Comparison of ENCODE assay signal across 8 mouse cellular contexts in the genomic region with DNA sequence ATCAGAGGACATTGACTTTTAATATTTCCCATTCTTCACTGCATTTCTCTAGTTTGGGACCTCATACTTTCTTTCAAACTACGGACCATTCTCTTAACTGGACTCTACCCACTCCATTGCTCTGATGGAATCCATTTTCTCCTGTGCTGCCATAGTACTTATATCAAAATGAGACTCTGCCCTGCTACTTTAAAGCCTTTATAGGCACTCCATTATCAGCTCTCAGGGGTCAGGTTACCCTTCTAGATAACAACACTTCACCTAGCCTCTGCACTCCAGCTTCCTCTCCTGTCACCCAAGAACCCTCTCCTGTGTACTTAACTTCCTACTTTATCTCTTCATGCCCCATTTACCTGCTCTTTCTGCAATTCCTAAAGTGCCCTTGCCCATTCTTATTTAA. TPM values are rescaled to one million over a fixed set of nuclear protein-coding genes. Genes with fewer than 3 reads are reported as not detected.
A peak's percentile ranks its signal among the peaks of the same experiment; 100 is the strongest.
DNase-seq lines count a peak whose midpoint lies in the region; ATAC-seq lines count a peak whose summit lies in the region.

No protein-coding gene starts in this region.

- H3K36me3 ChIP-seq in heart, embryonic 16.5 days (ENCODE audit: control insufficient read depth, insufficient read depth) = no peaks in the 10 kb centered on the region
- H3K36me3 ChIP-seq in hindbrain, embryonic 15.5 days = no peaks in the 10 kb centered on the region
- no peaks in the 10 kb centered on the region for H3K36me3 ChIP-seq in midbrain, embryonic 13.5 days

- intact Hi-C loops in heart, postnatal 25 days (cut with DNase I) = no loop called here
- intact Hi-C loops in gastrocnemius, postnatal 36 days (cut with DNase I) = no loop called here

- no peak for DNase-seq in heart, postnatal 25 days (ENCODE audit: low spot score)
- no peak for DNase-seq in gastrocnemius, postnatal 36 days
- no peak for DNase-seq in layer of hippocampus, postnatal 36 days

- peak overlapping the region; percentile 76 for H3K4me3 ChIP-seq in heart, embryonic 16.5 days (ENCODE audit: low read length)
- peak overlapping the region; percentile 30 for H3K4me3 ChIP-seq in brown adipose tissue, adult 24 weeks (ENCODE audit: insufficient read depth, low read depth, low read length)
- H3K4me3 ChIP-seq in hindbrain, embryonic 15.5 days = peak overlapping the region; percentile 60
- H3K4me3 ChIP-seq in midbrain, embryonic 13.5 days (replicated peaks) = peak overlapping the region; percentile 57

- no peaks in the 10 kb centered on the region for H3K4me1 ChIP-seq in heart, embryonic 16.5 days (ENCODE audit: control insufficient read depth, insufficient read depth, low read length)
- no peaks in the 10 kb centered on the region for H3K4me1 ChIP-seq in brown adipose tissue, adult 24 weeks (ENCODE audit: control insufficient read depth, insufficient read depth, insufficient read length, low read length)
- no peaks in the 10 kb centered on the region for H3K4me1 ChIP-seq in hindbrain, embryonic 15.5 days (replicated peaks)
- no peaks in the 10 kb centered on the region; the same call in 1 of the 2 replicates for H3K4me1 ChIP-seq in midbrain, embryonic 13.5 days (replicated peaks)

- 33% methylated on average over 1 of the region's 1 CpGs for WGBS in heart, embryonic 16.5 days
- 48% methylated on average over 1 of the region's 1 CpGs for WGBS in hindbrain, embryonic 15.5 days
- 62% methylated on average over 1 of the region's 1 CpGs for WGBS in midbrain, embryonic 13.5 days

- H3K9me3 ChIP-seq in heart, embryonic 16.5 days (replicated peaks; ENCODE audit: control insufficient read depth, low read length) = no peaks in the 10 kb centered on the region
- no peaks in the 10 kb centered on the region for H3K9me3 ChIP-seq in hindbrain, embryonic 15.5 days
- no peaks in the 10 kb centered on the region for H3K9me3 ChIP-seq in midbrain, embryonic 13.5 days

- no peak for ATAC-seq in heart, embryonic 16.5 days (replicated peaks; ENCODE audit: extremely low read depth, insufficient read depth, low FRiP score)
- ATAC-seq in hindbrain, embryonic 15.5 days (ENCODE audit: low FRiP score, low read depth) = no peak
- no peak for ATAC-seq in midbrain, embryonic 13.5 days
- no peak for ATAC-seq in inflammation-experienced regulatory T-cells, adult 6 months

- H3K27ac ChIP-seq in heart, embryonic 16.5 days (ENCODE audit: low read length) = no peak overlapping the region
- H3K27ac ChIP-seq in brown adipose tissue, adult 24 weeks (replicated peaks; ENCODE audit: low read depth, low read length) = no peak overlapping the region
- H3K27ac ChIP-seq in hindbrain, embryonic 15.5 days (replicated peaks) = no peak overlapping the region
- no peak overlapping the region for H3K27ac ChIP-seq in midbrain, embryonic 13.5 days

- peak overlapping the region; percentile 80 for H3K9ac ChIP-seq in heart, embryonic 16.5 days (ENCODE audit: low read length)
- H3K9ac ChIP-seq in hindbrain, embryonic 15.5 days = no peak overlapping the region
- no peak overlapping the region for H3K9ac ChIP-seq in midbrain, embryonic 13.5 days (replicated peaks)

- no peaks in the 10 kb centered on the region for H3K27me3 ChIP-seq in heart, embryonic 16.5 days (ENCODE audit: control insufficient read depth, insufficient read depth, low read length)
- H3K27me3 ChIP-seq in hindbrain, embryonic 15.5 days = no peaks in the 10 kb centered on the region
- H3K27me3 ChIP-seq in midbrain, embryonic 13.5 days = no peaks in the 10 kb centered on the region

- peak overlapping the region; percentile 65 for H3K4me2 ChIP-seq in heart, embryonic 16.5 days (ENCODE audit: low read depth, low read length)
- peak overlapping the region; percentile 49 for H3K4me2 ChIP-seq in hindbrain, embryonic 15.5 days
- peak overlapping the region; percentile 50 for H3K4me2 ChIP-seq in midbrain, embryonic 13.5 days (replicated peaks)

RNA-seq across cellular contexts. Expression of a gene that starts 1.0 kb away (rescaled TPM):
- polyA plus RNA-seq in heart, embryonic 16.5 days (2015; fragmentation: Nextera tagmentation; extraction: Ambion mirVana) = 84.4 and 87.8 TPM in 2 replicates
- total RNA-seq in heart, postnatal 25 days (2021) = 10 to 100 TPM; 65.7 to 73.1 TPM
- polyA plus RNA-seq in brown adipose tissue, adult 24 weeks (2012; ENCODE audit: insufficient read depth, insufficient read length, missing spikeins) = 144 and 157 TPM in 2 replicates
- polyA plus RNA-seq in hindbrain, embryonic 15.5 days (2015; fragmentation: Nextera tagmentation; extraction: Ambion mirVana) = 18.3 and 23.5 TPM in 2 replicates
- polyA plus RNA-seq in midbrain, embryonic 13.5 days (2015; fragmentation: Nextera tagmentation; extraction: Ambion mirVana) = 32.4 and 33.8 TPM in 2 replicates
- 10 to 100 TPM; 43.1 to 43.2 TPM for total RNA-seq in gastrocnemius, postnatal 36 days (2021)
- 1 to 10 TPM; 5.4 to 6.2 TPM for total RNA-seq in layer of hippocampus, postnatal 36 days (2021)
- 10 to 100 TPM; 31.7 to 41.1 (median 33.4) TPM for polyA plus RNA-seq in inflammation-experienced regulatory T-cells, adult 6 months (2017; shearing (Covaris generic))
